Mouse (Mus musculus): Measurements from ENCODE around the gene Arhgap19.

DNA sequence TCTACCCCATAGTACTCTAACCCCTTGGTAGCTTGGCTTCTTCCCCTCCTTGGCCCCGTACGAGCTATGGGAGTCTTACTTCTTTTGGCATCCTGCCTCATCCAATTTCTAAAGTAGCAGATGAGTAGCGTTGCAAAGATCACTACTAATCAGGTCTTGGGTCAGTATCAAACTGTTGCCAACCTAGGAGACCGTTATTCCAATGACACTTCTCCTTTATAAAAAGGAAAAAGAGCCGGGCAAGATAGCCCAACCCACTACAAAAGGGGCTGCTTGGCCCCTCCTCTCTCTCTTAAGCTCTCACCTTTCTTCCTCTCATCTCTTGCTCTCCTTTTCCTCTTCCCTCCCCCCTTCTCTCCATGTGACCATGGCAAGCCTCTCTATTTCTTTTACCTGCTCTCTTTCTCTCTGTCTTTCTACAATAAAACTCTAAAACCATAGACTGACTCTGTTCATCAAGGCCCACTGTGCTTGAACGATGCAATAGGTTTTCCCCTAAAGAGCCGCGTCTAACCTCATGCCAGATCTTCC, 6.3 kb upstream of the Arhgap19 start:
- no peak for TF ChIP-seq CTCF (IDR thresholded peaks at IDR 0.05; ENCODE audit: low read depth)
- no peak for TF ChIP-seq EP300 (IDR thresholded peaks at IDR 0.05; ENCODE audit: low read depth)

Data from liver, embryonic 14.5 days (tissue).